ENCODE assay signal across 19 mouse cellular contexts in the genomic region with DNA sequence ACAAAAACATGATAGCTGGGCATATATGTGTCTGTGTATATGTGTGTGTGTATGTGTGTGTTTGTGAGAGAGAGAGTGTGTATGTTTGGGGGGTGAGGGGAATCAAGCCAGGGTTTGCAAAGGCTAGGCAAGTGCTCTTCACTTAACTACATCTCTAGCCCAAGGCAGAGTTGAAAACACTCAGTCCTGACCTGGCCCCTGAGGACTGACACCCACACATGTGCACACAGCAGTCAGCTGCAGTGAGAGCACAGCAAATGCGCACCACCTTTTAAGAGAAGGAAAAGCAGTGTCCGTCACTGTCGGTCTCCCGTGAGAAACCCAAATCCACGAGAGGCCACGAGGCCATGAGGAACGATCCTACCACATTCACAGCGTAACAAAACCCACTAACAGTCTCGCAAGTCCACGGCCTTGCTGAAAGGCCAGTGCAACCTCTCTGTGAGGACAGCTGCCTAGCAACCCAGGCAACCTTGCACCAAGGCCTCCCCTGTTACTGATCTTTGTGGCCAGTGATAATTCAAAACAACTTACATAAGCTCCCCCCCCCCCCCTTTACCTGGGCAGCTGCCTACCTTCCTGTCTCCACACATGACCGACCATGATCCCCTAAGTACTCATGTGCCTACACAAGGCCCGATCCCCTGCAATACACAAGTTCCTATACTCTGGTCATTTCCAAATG. TPM values are rescaled to one million over a fixed set of nuclear protein-coding genes. Genes with fewer than 3 reads are reported as not detected.
DNase-seq lines count a peak whose midpoint lies in the region; ATAC-seq and TF ChIP-seq lines count a peak whose summit lies in the region.
"Had no signal": no experiment of that assay in that cellular context is flagged by ENCODE, and none has a peak within 500 bp of the region (broad histone marks: within the 10 kb centered on the region; RNA-seq: fewer than 3 reads in every experiment).

No protein-coding gene starts in this region.

- peak overlapping the region; percentile 26 for H3K27ac ChIP-seq in kidney, adult 2 months (ENCODE audit: insufficient read depth, low read depth, low read length)
- H3K27ac ChIP-seq in intestine, embryonic 16.5 days (ENCODE audit: low read length): peak overlapping the region; percentile 81
- no peak overlapping the region for H3K27ac ChIP-seq in heart, embryonic 12.5 days (ENCODE audit: poor library complexity, severe bottlenecking)
- H3K27ac ChIP-seq: forebrain, embryonic 15.5 days; heart, adult 2 months; limb, embryonic 12.5 days; lung, embryonic 15.5 days had no signal

- no peak overlapping the region for H3K4me2 ChIP-seq in intestine, embryonic 16.5 days (ENCODE audit: low read depth, low read length)
- no peak overlapping the region for H3K4me2 ChIP-seq in heart, embryonic 12.5 days
- H3K4me2 ChIP-seq: forebrain, embryonic 15.5 days; hindbrain, embryonic 14.5 days; limb, embryonic 12.5 days; lung, embryonic 15.5 days had no signal

- H3K9me3 ChIP-seq in intestine, embryonic 16.5 days (ENCODE audit: control insufficient read depth, low read length): no peaks in the 10 kb centered on the region
- H3K9me3 ChIP-seq in heart, embryonic 12.5 days (replicated peaks): no peaks in the 10 kb centered on the region
- H3K9me3 ChIP-seq: forebrain, embryonic 15.5 days; G1E; limb, embryonic 12.5 days; lung, embryonic 15.5 days had no signal

- ATAC-seq in intestine, embryonic 16.5 days: no peak
- no peak for ATAC-seq in heart, embryonic 12.5 days (ENCODE audit: insufficient number of reproducible peaks, low FRiP score)
- ATAC-seq: forebrain, embryonic 15.5 days; midbrain, embryonic 16.5 days had no signal

- no peak overlapping the region for H3K4me3 ChIP-seq in kidney, adult 2 months (ENCODE audit: insufficient read depth, low read depth, low read length)
- H3K4me3 ChIP-seq in intestine, embryonic 16.5 days (ENCODE audit: low read length): no peak overlapping the region
- H3K4me3 ChIP-seq in heart, embryonic 12.5 days: no peak overlapping the region
- H3K4me3 ChIP-seq: erythroblast, embryonic 14.5 days; forebrain, embryonic 15.5 days; heart, adult 2 months; limb, embryonic 12.5 days; lung, embryonic 15.5 days had no signal

- peaks cover 37% of the 10 kb centered on the region for H3K4me1 ChIP-seq in kidney, adult 2 months (ENCODE audit: control insufficient read depth, insufficient read depth, low read length)
- peaks cover 49% of the 10 kb centered on the region for H3K4me1 ChIP-seq in intestine, embryonic 16.5 days (ENCODE audit: control insufficient read depth, insufficient read depth, low read length)
- peaks cover 64% of the 10 kb centered on the region for H3K4me1 ChIP-seq in heart, embryonic 12.5 days (replicated peaks)

- no peaks in the 10 kb centered on the region for H3K36me3 ChIP-seq in kidney, adult 2 months (ENCODE audit: control insufficient read depth, insufficient read depth, low read length)
- H3K36me3 ChIP-seq in intestine, embryonic 16.5 days (ENCODE audit: control insufficient read depth, insufficient read depth, low read length): no peaks in the 10 kb centered on the region; the same call in 1 of the 2 replicates
- peaks cover 44% of the 10 kb centered on the region for H3K36me3 ChIP-seq in heart, embryonic 12.5 days

- peak; percentile 43 for DNase-seq in kidney, adult 2 months
- DNase-seq in kidney, postnatal 14 days: no peak
- peak; percentile 44 for DNase-seq in ovary, postnatal 36 days (ENCODE audit: low spot score)
- no peak for DNase-seq in ovary, postnatal 14 days (ENCODE audit: low spot score)
- no peak for DNase-seq in left cerebral cortex, adult 11 months (ENCODE audit: low spot score)
- DNase-seq: cerebellum, postnatal 10 days; heart, adult 2 months; heart, postnatal 14 days; layer of hippocampus, postnatal 36 days; right cerebral cortex, postnatal 4 days had no signal

- WGBS in kidney, adult 2 months: 42% methylated on average over 12 of the region's 12 CpGs
- WGBS in intestine, embryonic 16.5 days: 81% methylated on average over 12 of the region's 12 CpGs
- WGBS in heart, embryonic 12.5 days: 88% methylated on average over 12 of the region's 12 CpGs

- no peak overlapping the region for H3K9ac ChIP-seq in intestine, embryonic 16.5 days (ENCODE audit: low read depth, low read length)
- no peak overlapping the region for H3K9ac ChIP-seq in heart, embryonic 12.5 days
- H3K9ac ChIP-seq: forebrain, embryonic 15.5 days; hindbrain, embryonic 14.5 days; limb, embryonic 12.5 days; lung, embryonic 15.5 days had no signal

- no peak for TF ChIP-seq POLR2A in kidney, adult 2 months (IDR thresholded peaks at IDR 0.05; ENCODE audit: low read depth, low read length)

- TF ChIP-seq CTCF in kidney, adult 2 months (conservative IDR thresholded peaks at IDR 0.05; ENCODE audit: insufficient read depth, insufficient read length, low read depth, low read length): no peak

- H3K27me3 ChIP-seq in kidney, adult 2 months (replicated peaks; ENCODE audit: control insufficient read depth, insufficient read depth, low read length): no peaks in the 10 kb centered on the region
- H3K27me3 ChIP-seq in intestine, embryonic 16.5 days (replicated peaks; ENCODE audit: control insufficient read depth, insufficient read depth, low read length): no peaks in the 10 kb centered on the region
- no peaks in the 10 kb centered on the region for H3K27me3 ChIP-seq in heart, embryonic 12.5 days (replicated peaks)
- H3K27me3 ChIP-seq: forebrain, embryonic 15.5 days; limb, embryonic 12.5 days; lung, embryonic 15.5 days had no signal

RNA-seq across cellular contexts. Expression of gene Ube4b, which starts 33.1 kb away (rescaled TPM):
- 49.5 and 56.5 TPM in 2 replicates for polyA plus RNA-seq in kidney, adult 2 months (2012; rRNA removed)
- polyA plus RNA-seq in intestine, embryonic 16.5 days (2015; fragmentation: Nextera tagmentation; extraction: Ambion mirVana): 31.1 and 34.4 TPM in 2 replicates
- polyA plus RNA-seq in heart, embryonic 12.5 days (2016; fragmentation: Nextera tagmentation; extraction: Ambion mirVana): 50.3 and 58.3 TPM in 2 replicates

Comparison
In these comparisons a context has a peak if more than half of its experiments do, and no peak if none do; other contexts are left out.
1. DNase-seq: peak in kidney, adult 2 months (single experiment) and ovary, postnatal 36 days (single experiment); none in kidney, postnatal 14 days (single experiment), ovary, postnatal 14 days (single experiment) and left cerebral cortex, adult 11 months (single experiment).